Mouse (Mus musculus): ENCODE results near the gene Itgb5. TPM values are rescaled to one million over a fixed set of nuclear protein-coding genes. Genes with fewer than 3 reads are reported as not detected.
A peak's percentile ranks its signal among the peaks of the same experiment; 100 is the strongest.

Gene Itgb5
- total RNA-seq, 2 experiments from 2014 or later: 35.0 to 36.5 TPM

DNA sequence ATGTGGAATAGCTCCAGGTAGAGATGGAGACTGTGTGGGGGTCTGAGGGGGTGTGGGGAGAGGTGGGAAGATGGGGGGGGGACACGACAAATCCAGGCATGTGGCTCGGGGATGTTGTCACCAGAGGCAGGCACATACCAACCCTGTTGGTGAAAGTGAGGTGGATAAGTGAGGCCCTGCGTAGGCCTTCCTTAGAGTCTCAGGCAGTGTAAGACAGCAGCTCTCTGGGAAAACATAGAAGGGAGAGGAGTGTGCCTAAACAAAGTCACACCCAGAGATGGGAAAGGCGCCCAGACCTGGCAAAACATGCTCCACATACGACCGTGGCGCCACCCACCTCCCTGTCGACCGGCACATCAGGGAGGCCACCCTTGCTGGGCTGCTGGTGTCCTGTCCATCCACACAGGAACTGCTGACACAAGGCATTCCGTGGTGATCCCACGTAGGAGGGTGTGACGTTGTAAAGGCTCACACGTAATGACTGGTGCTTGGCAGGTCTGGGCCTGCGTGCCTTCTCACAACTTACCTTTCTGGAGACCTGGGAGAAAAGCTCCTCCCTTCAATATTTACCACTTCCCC, 42.5 kb downstream of the Itgb5 start:
- no peak for DNase-seq (ENCODE audit: low spot score in 2 of 2)

DNA sequence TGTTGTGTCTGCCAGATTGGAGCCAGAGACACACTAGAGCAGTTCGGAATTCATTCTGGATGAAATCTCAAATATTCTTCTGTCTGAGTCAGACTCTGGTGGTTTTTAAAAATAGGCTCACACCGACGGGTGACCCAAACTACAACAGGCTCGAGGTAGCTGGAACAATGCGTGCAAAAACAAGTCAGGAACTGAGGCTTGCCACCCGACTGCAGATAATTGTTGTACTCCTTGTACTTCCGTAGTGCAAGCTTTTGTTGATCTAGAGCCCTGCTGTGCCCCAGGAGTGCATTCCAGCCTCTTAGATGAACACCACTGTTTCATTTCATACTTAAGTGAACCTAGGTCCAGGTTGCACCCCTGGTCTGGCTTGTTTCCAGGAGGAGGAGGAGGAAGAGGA, 43.8 kb downstream of the Itgb5 start:
- no peak for DNase-seq (ENCODE audit: low spot score in 2 of 2)

DNA sequence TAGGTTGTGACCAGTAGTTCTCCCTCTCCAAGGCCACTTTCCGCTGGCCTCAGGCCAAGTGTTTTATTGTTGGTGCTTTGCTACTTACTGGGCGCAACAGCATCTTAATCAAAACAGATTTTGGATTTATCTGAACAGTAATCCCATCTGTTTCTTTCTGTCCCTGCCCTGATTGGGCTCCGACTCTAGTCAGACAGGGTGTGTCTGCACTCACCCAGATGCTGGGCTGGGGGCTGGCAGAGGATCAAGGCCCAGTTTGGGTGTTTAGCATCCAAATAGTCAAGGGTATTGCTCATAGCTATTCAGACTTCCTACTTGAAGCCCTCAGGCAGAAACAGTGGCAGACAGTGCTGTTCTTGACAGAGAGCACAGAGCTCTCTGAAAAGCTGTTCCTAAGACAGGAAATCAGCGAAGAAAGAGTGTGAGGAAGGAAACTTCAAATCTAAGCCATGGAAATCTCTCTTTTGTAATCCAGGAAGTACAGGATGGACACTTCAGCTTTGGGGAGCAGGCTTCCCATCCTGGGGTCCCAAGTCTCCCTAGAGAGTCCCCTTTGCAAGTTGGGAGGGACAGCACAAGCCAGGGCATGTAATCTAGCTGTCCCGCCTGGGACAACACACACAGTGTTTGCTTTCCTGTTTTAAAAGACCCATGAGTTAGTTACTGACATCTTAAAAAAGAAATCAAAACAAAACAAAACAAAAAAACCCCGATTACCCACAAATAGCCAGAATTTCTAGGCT, 48.7 kb downstream of the Itgb5 start:
- no peak for DNase-seq (ENCODE audit: low spot score in 2 of 2)

DNA sequence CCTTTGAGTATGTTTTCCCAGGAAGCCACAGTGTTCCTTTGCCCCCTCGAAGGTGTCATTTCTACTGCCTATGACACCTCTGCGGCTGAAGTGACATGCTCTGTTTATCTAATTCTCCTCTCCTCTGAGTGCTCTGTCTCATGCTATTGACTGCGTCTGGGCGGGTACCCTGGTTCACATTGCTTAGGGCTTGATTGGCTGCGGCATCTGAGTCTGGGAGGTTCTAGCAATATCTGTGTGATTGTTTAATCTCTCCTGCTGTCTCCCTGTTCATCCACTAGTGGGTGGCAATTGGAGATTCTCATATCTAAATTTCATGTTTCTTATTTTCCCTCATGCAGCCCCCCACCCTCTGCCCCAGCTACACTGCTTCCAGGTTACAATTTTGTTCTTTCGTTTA, 49.6 kb downstream of the Itgb5 start:
- DNase-seq (ENCODE audit: low spot score in 2 of 2): no peak

DNA sequence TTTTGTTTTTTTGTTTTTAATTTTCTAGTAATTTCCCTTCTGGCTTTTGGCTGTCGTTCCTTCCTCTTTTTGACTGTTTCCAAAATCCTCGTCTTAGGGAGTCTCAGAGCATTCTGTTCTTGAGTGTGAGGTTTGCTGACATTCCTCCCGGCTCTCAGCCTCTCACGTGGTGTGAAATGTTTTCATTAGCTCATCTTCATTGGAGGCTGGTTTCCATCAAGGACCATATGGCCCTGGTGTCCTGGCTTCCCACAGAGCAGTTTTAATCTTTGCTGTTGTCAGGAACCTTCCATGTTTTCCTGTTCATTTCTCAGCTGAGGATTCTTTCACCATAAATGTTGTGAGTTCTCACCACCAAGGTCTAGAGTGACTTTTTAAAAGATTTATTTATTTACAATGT, 50.1 kb downstream of the Itgb5 start:
- DNase-seq (ENCODE audit: low spot score in 2 of 2): peak in 1 of 2 experiments; percentile 60

DNA sequence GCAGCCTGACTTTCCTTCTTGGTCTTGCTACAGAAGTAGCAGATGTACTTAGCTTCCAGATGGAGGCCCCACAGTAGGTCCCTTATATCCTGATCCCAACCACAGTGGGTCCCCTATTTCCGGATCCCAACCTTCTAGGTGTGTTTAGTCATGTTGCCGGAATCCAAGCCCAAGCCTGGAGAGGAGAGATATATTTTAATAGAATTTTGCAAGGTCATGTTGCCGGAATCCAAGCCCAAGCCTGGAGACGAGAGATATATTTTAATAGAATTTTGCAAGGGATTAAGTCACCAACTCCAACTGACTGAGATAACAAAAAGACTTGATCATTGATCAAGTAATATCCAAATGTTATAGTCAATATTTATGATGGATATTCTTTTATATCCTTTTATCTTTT, 51.3 kb downstream of the Itgb5 start:
- no peak for DNase-seq (ENCODE audit: low spot score in 2 of 2)

DNA sequence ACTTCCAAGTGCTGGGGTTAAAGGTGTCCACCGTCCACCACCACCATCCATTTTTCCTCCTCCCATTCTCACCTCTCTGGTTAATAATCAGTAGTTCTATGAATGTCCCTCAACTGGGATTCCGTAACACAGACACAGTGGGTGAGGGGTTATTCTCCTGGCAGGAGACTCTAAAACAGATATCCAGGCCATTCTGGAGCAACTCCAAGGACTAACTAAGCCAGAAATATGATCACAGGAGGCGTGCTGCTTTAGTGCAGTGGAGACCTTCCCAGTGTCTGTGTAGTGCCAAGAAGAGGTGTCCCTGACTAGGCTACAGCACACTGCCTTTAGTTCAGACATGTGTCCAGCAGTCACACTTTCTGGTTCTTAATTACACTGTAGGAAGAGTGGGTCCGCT, 53.1 kb downstream of the Itgb5 start:
- DNase-seq (ENCODE audit: low spot score in 2 of 2): no peak

DNA sequence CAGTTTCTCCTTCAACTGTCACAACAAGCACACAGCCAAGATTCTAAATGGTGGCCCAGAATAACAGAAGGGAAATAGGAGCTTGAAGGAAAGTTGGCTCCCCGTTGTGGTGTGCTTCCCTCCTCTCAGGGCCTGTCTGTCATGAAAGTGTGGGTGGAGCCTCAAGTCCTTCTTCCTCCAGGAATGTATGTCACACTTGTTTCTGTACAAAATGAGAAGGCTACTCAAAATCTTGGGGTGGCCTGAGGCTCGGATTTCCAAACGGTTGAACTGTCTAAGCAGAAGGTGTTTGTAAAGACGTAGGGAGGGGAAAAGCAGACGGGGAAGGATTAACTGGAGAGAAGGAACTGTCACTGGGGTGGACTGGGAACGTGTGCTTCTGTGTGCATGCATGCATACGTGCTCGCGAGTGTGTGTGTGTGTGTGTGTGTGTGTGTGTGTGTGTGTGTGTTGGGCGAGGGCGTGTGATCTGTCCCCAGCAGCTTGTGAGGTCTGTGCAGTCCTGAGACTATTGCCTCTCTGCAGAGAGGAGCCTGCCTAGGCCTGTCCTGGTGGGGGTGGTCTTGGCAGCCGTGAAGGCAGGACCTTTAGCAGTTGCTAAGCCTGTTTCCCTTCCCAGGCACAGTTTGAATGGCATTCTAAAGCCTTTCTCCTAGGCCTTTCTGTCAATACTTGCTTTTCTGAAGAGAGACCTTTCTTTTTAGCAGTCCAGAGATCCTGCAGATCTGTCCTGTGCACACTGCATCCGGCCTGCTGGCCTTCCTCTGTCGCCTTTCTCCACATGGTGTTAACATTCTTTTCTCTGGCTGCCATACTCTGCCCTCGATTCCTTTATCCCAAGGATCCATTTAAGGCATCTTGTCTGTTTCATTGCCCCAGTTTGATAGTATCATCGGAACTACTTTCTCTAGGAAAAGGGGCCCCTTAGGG, 53.8 kb downstream of the Itgb5 start:
- DNase-seq (ENCODE audit: low spot score in 2 of 2): peak in 1 of 2 experiments; percentile 56

DNA sequence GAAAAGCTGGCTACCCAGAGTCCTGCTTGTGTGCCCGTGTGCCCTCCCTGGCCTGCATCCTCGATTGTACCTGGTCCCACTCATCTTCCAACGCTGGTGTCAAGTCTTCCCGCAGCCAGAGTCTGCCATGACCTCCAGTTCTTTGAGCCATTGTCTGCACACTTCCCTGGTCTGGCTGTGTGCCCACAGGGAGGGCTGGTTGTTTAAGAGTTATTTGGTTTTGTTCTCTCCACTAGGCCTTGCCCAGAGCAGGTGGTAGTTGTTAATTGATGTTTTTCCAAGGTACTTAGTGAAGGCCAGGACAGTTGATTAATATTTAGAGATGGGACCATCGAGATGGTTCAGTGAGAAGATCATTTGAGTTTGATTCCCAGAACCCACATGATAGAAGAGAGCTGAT, 54.7 kb downstream of the Itgb5 start:
- no peak for DNase-seq (ENCODE audit: low spot score in 2 of 2)

DNA sequence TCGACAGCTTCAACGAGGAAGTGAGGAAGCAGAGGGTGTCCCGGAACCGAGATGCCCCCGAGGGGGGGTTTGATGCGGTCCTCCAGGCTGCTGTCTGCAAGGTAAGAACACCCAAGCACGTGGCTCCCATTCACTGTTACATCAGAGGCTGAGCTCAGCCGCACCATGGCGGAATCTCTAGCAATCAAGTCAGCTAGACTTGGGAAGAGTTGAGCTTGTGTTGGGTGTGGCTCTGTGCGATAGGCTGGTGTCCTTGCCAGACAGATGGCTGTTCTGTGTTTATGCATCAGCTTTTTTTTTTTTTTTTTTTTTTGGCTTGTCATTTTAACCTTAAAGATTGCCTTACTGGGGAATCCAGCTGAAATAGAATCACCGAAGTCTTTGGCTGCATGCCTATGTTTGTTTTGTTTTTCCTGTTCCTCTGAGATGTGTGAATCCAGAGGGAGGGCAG, 55.6 kb downstream of the Itgb5 start:
- DNase-seq (ENCODE audit: low spot score in 2 of 2): no peak

DNA sequence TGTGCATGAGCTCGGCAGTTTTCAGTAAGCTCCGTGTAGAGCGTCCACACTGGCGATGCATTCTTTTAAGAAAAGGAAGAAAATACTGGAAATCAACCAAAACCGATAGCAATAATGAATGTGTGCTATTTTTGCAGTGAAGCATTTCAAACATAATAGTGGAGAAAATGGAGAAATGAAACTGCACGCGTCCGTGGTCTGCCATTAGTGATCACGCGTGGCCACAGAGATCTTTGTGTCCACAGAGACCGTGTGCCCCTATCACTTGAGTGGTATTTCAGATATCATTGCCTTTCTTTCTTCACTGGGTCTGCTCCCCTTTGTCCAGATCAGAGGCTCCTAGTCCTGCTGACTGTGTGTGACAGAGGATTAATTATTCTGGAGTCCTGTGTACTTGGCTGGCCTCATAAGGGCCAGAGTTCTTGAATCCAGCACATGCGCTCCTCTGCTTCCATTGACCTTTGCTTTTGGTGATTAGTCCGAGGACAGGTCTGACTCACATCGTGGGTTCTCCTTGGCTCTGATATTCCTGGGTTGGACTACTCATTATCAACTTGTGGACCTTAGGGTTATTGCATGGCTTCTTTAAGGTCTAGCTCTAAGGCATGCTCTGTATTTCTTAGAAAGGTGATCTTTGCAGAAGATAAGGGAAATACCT, 56.3 kb downstream of the Itgb5 start:
- no peak for DNase-seq (ENCODE audit: low spot score in 2 of 2)

DNA sequence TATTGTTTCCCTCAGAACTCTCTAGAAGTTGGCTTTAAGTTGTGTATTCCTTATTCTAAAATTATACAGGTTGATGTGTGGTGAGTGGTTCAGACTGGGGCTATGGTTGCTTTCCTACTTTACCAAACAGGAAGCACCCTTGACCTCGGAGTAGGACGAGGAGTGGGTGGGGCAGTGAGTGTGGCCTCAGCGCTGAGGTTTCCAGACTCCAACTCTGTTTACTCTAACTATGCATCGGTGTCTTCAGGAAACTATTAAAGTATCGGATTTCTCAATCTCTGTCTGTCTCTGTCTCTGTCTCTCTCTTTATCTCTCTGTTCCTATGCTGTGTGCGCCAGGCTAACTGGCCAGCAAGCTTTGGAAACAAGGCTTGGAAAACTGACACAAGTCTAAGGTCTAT, 57.2 kb downstream of the Itgb5 start:
- DNase-seq (ENCODE audit: low spot score in 2 of 2): no peak

DNA sequence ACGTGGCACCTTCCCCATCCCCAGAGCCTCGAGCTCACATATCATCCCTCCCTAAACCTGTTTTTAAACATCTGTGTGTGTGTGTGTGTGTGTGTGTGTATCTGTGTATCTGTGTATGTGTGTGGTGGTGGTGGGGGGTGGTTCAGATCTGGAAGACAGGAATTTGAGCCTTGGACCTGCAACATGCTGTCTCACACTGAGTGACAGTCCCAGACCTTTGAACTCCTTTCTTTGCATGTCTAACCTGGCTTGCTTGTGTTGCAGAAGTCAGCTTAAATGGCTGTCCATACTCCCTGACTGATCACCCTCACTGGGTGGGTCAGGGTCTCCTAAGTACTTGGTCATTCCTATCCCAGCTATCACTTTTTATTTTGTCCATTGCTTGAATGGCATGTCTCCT, 58.5 kb downstream of the Itgb5 start:
- no peak for DNase-seq (ENCODE audit: low spot score in 2 of 2)

DNA sequence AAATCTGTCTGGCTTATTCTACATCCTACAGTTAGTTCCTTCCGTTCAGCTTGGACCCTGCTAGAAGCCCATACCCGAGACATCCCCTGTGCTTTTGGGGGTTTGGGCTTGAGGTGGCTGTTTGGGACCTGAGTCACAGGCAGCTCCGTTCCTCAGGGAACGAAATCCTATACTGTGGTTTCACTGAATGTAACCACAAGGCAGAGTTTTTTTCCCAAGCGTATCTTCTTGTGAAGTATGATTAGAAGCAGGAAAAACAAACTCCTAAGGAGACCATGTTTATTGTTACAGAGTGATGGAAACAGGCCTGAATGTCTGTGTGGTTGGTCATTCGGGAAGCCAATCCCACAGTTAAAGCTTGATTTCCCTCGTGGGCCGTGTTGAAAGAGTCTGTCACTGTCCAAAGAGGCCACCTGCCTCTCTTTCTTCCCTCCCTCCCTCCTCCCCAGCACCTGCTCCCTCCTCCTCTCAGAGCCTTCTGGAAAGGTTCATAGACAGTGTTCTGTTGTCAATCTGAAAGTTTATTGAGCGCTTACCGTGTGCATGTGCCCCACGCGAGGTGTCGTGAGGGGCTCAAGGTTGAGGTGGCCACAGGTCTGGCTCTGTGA, 59.6 kb downstream of the Itgb5 start:
- no peak for DNase-seq (ENCODE audit: low spot score in 2 of 2)

DNA sequence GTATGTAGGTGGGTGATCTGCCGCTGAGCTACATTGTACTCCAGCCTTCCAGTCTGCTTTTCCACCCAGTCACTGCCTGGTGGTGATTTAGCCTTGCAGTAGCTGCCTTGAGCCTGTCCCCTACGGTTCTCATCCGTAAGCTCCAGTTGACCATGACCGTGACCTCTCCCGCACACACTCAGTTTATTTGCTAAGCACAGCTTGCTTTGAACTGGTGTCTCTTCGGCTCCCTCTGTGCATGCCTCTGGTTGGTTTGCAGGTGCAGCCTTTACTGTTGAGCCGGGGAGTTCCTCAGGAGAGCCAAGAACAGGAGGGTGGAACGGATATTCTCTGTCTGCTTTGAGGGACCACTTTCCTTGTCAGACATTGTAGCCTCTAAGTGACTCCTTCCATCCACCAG, 61.6 kb downstream of the Itgb5 start:
- no peak for DNase-seq (ENCODE audit: low spot score in 2 of 2)

DNA sequence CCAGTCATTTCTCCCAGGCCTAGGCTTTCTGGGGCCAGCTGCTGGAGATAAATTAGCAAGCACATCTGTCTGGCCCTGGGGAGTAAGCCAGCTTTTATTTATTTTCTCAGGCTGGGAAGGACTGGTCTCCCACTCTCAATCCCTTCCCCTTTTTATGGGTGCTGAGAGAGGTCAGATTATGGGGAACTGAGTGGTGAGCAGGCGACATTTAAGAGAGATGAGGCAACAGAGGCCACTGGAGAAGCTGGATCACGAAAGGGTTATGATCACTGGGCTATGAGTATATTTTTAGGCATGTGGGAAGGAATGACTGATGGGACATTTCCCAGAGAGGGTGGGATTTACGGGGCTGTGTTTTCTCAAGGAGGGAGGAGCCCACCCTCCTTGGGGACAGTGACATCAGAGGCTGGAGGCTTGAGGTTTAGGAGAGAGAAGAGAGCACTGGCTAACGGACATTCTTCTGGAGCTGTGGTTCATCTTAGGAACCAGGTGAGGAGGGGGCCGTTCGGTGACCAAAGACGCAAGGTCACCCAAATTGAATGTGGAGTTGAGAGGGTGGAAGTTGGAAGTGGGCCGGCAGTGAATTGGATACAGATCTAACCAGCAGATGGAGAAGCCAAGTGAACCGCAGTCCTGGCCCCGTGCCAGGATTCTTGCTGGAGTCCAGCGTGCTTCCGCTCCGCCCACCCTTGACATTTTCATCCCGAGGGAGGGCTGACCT, 62.3 kb downstream of the Itgb5 start:
- peak in 1 of 2 experiments; percentile 58 for DNase-seq (ENCODE audit: low spot score in 2 of 2)

DNA sequence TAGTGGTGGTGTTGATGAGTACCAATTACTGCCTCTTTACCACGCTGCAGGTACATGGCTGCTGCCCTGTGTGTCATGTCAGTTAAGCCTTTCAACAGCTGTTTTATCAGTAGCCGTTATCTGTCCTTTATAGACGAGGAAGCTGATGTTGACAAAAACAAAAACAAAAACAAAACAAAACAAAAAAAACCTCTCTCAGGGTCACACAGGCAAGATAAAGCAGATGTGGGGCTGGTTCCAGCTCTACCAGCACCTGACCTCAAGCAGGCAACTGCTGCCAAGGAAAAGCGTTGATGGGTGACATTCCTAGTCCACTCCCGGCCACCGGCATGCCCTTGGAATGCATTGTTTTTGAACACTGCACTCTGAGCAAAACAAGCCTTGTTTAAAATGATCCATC, 63.1 kb downstream of the Itgb5 start:
- DNase-seq (ENCODE audit: low spot score in 2 of 2): no peak

DNA sequence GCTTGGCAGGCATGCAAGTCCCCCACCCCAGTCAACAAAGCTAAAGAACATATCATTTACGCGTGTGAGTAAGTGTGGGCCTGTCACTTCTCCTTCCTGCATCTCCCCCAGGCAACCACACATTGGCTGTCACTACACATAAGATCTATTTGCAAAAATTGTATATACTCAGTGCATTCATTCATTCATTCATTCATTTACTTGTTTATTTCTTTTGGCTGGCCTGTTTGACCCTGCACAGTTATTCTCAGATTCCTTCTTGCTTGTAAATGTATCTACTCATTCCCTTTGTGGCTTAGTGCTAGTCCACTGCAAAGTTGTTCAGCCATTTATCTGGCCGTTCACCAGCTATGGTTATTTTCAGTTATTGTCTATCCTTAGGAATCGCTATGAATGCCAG, 64.3 kb downstream of the Itgb5 start:
- no peak for DNase-seq (ENCODE audit: low spot score in 2 of 2)

DNA sequence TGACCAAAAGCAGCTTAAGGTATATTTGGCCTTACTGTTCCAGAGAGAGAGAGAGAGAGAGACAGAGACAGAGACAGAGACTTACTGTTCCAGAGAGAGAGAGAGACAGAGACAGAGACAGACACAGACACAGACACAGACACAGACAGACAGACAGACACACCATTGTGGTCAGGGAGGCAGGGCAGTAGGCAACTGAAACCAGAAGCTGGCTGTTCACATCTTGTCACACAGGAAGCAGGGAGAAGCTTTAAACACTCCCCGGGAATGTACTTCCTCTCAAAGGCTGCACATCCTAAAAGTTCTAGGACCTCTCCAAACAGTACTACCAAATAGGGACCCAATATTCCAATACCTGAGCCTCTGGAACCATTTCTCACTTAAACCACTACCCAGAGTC, 65.0 kb downstream of the Itgb5 start:
- no peak for DNase-seq (ENCODE audit: low spot score in 2 of 2)

DNA sequence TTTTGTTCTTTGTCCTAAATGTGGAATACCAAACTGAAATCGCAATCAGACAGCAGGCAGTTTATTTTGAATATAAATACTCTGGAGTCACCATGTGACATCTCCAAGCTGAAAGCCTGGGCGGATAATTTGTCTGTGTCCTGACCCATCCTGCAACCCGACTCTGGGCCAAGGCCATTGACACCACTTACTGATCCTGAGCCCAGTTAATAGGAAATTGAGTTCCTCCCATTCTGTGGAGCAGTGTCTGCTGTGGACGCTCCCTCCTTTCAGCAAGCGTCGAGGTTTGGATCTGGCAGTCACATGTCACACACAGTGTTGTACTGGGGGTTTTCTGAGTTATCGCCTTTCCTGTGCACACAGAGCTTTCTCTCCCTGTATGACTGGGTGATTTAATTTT, 66.2 kb downstream of the Itgb5 start:
- DNase-seq (ENCODE audit: low spot score in 2 of 2): no peak
